Mouse (Mus musculus) gastrocnemius, adult 2 months (tissue): ENCODE measurements around the gene Aifm1. TPM values are rescaled to one million over a fixed set of nuclear protein-coding genes. Genes with fewer than 3 reads are reported as not detected.

Experiments used
- DNase-seq: peaks from one replicate; pipeline ENCODE4 v3.0.0; 2022
- H3K27ac ChIP-seq: fragments of 200-600 bp; 2 replicates; pipeline ENCODE4 v1.8.1; 2022; ENCODE audit warnings: mild to moderate bottlenecking
- H3K4me3 ChIP-seq: fragments of 200-600 bp; 2 replicates; pipeline ENCODE4 v1.8.1; 2022; ENCODE audit warnings: mild to moderate bottlenecking, moderate library complexity
- CTCF ChIP-seq: fragments of 200-600 bp; IDR thresholded peaks from 2 replicates; pipeline ENCODE4 v1.8.1; 2022; ENCODE audit warnings: antibody characterized with exemption, mild to moderate bottlenecking, moderate library complexity
- intact Hi-C: fragments of 180-260 bp; cut with DNase I; formaldehyde crosslinking; loops from one replicate; pipeline ENCODE4 v1.15.1; 2025
- total RNA-seq, 2 experiments: library from RNA; stranded (reverse); gene quantifications; 2 replicates each; pipeline ENCODE4 v1.2.3; 2021

Aifm1 gene
- total RNA-seq, 2 experiments from 2014 or later = 37.3 to 50.0 TPM

DNA sequence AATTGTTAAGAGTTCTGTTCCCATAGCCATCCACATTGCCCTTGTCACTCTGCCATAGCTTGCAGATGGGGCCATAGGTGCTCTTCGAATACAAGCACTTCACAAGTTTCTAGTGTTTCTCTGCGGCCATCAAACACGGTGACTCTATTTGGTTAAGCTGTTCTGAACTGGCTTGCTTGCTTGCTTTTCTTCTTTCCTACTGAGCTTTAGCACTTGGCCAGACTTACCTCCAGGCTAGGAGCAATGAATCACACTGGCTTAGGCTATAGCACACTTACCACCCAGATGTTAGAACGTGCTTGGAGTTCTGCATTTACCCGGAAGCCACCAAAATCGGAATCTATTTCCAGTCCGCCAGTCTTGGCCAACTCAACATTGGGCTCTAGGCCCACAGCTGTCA is 31.7 kb downstream of the Aifm1 start:
- no peak for DNase-seq

DNA sequence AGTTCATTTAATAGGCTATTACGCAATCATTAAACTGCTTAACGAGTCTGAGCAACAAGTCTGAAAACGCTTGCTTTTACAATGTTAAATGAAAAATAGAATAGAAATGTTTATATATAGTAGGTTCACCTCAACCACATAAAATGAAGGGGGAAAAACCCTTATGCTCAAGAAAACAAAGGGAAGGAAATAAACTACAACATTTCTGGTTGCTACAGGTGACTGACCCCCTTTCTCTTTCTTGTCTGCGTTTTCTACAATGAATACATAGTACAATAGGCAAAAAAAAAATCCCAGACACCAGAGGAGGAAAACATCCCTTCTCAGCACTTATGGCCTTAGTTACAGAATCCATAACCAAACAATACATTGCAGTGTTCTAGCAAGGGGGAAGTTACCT is 32.3 kb downstream of the Aifm1 start:
- intact Hi-C loops = no loop called here
- no peak for DNase-seq
- no peak for TF ChIP-seq CTCF
- H3K27ac ChIP-seq = no peak overlapping the region
- no peak overlapping the region for H3K4me3 ChIP-seq

More for the DNA sequence above, 31.7 kb downstream of the Aifm1 start:
- no peak overlapping the region for H3K4me3 ChIP-seq
- no peak overlapping the region for H3K27ac ChIP-seq
- TF ChIP-seq CTCF = no peak
- intact Hi-C loops = no loop called here

GRCm38 (mm10) chrX:48467355-48467946 is 45.9 kb downstream of the Aifm1 start:
- DNase-seq = peak; percentile 29
- TF ChIP-seq CTCF = no peak
- Histone ChIP-seq H3K27ac (peak overlapping the region; percentile 20; the same call in 1 of the 2 replicates), H3K4me3 (no peak overlapping the region)
- intact Hi-C loops = no loop called here

DNA sequence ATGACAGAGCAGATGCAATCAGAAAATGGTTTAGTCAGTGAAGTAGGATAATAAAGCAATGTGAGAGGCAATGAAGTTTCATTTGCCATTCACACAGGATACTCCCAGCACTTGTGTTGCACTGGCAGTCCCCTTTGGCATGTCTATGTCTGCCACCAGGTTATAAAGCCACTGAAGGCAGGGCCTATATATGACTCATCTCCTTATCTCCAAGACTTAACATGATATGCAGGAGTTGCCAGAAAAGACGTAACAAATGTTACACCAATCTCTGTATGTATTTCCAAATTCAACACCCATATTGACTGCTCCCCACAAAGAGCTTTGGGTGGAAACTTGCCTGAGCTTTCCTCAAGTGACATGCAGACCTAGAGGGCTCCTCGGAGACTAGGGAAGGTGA is 47.2 kb downstream of the Aifm1 start:
- H3K27ac ChIP-seq = no peak overlapping the region
- intact Hi-C loops = no loop called here
- H3K4me3 ChIP-seq = no peak overlapping the region
- DNase-seq = no peak
- no peak for TF ChIP-seq CTCF

GRCm38 (mm10) chrX:48464436-48464835 is 48.9 kb downstream of the Aifm1 start:
- intact Hi-C loops = no loop called here
- TF ChIP-seq CTCF = no peak
- H3K4me3 ChIP-seq = no peak overlapping the region

DNA sequence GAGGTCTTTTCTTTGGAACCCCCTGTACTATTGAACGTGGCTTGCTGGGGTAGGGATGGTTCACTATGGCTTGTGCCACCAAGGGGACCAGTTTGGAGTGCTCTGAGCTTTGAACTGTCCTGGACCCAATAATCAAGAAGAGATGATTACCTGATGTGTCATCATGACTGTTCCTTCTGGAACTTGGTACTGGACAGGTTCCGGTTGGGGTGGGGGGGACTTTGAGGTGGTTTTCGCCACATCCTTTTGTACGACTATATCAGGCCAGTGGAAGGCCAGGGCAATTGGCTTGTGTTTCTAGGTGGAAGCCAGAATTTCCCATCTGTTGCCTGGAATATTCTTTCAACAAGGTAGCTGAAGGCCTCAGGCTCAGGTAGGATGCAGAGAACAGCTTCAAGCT is 49.7 kb downstream of the Aifm1 start:
- Histone ChIP-seq H3K27ac (no peak overlapping the region), H3K4me3 (no peak overlapping the region)
- DNase-seq = no peak
- TF ChIP-seq CTCF = no peak
- intact Hi-C loops = loop anchor here (2.0 kb wide), 1 partner anchor 41 kb away; no protein-coding TSS in a partner anchor

More at GRCm38 (mm10) chrX:48464436-48464835, 48.9 kb downstream of the Aifm1 start:
- no peak overlapping the region for H3K27ac ChIP-seq
- DNase-seq = no peak

GRCm38 (mm10) chrX:48462754-48463507 is 50.4 kb downstream of the Aifm1 start, which contains the start of gene Elf4:
Gene Elf4, minus strand, starts transcription at chrX:48463132.
- intact Hi-C loops = loop anchor here (2.0 kb wide), 1 partner anchor 40 kb away; no protein-coding TSS in a partner anchor
- DNase-seq = peak; percentile 78
- peak within 1 kb of the TSS; percentile 66 for H3K27ac ChIP-seq
- peak within 1 kb of the TSS; percentile 71 for H3K4me3 ChIP-seq
- peak; percentile 91; the same call in 1 of the 2 replicates for TF ChIP-seq CTCF

- Histone ChIP-seq H3K27ac (peak overlapping the region; percentile 66; the same call in 1 of the 2 replicates), H3K4me3 (peak overlapping the region; percentile 71)
- intact Hi-C loops = loop anchor here (2.0 kb wide), 1 partner anchor 39 kb away; no protein-coding TSS in a partner anchor
- no peak for DNase-seq
- no peak for TF ChIP-seq CTCF
Observed at GRCm38 (mm10) chrX:48462297-48462696, 51.1 kb downstream of the Aifm1 start.

DNA sequence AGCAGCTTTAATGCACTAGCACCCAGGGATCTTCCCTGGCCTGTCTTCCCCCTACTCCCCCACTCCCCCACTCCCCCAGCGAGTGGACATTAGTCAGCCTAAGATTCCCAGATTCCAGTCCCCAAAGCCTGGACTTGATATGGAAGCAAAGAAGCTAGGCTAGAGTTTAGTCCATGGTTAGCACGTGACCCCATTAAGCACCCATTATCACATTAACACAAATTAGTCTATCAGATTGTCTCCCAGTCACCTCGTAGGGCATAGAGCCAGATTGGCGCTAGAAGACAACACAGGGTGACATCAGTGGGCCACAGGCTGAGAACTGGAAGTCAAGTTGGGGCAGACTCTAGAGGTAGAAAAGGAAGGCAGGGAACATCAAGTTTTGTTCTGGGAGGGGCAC is 52.4 kb downstream of the Aifm1 start:
- TF ChIP-seq CTCF = no peak
- intact Hi-C loops = no loop called here
- no peak overlapping the region for H3K27ac ChIP-seq
- no peak for DNase-seq
- H3K4me3 ChIP-seq = no peak overlapping the region

DNA sequence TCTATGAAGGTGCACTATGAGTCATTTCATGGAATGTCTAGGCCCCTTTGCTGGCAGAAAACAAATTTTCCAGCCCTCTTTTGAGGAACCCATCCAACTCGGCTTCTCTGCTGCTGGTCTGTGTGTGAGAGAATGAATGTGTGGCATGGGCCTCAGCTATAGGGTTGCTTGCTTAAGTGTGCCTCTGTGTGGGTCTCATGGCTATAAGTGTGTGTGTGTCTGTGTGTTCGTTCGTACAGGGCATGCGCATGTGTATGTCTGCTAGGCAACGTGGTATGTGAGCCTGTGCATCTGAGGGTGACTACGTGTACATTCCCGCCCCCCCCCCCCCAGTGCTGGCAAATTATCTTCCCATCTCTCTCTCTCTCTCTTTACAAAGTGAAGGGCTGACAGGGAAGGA is 52.9 kb downstream of the Aifm1 start:
- TF ChIP-seq CTCF = no peak
- no peak overlapping the region for H3K4me3 ChIP-seq
- no peak for DNase-seq
- H3K27ac ChIP-seq = no peak overlapping the region
- intact Hi-C loops = no loop called here

DNA sequence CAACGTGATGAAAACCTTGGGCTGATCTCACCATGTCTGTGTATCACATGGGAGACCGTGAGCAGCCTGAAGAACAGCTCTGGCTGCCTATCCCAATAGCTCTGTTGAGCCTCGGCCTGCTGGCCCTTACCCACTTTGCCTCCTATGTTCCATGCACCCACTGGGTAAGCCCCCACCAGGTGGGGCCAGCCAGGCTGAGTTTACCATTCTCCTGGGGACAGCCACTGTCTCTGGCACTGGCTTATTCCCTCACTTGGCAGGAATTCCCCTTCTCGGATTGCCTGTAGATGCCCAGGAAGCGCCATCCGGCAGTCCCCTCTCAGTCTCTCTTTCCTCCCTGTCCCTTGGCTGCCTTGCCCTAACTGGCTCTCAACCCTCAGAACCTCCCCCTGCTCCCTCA is 56.4 kb downstream of the Aifm1 start:
- H3K27ac ChIP-seq = no peak overlapping the region
- DNase-seq = no peak
- TF ChIP-seq CTCF = no peak
- intact Hi-C loops = no loop called here
- H3K4me3 ChIP-seq = no peak overlapping the region

GRCm38 (mm10) chrX:48455018-48455417 is 58.3 kb downstream of the Aifm1 start:
- peak; percentile 29 for DNase-seq
- no peak for TF ChIP-seq CTCF
- H3K27ac ChIP-seq = peak overlapping the region; percentile 87
- intact Hi-C loops = no loop called here
- H3K4me3 ChIP-seq = peak overlapping the region; percentile 77

DNA sequence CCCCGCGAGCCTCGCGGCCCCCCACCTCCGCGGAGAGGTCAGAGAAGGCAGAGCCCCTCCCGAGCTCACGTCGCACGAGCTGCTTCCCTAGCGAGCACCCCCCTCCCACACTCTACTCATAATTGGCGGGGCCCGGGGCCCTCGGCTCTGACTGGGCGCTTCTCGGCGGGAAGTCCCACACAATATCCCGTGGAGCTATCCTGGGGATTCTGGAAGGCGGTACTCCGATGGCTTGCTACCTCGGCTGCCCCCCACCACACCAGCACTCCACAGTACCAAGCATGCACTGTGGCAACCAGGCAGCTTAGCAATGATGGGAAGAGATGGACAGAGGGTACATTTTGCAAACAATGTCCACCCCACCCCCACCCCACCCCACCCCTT is 58.9 kb downstream of the Aifm1 start:
- no peak for TF ChIP-seq CTCF
- Histone ChIP-seq H3K4me3 (peak overlapping the region; percentile 77), H3K27ac (peak overlapping the region; percentile 87)
- intact Hi-C loops = no loop called here
- DNase-seq = no peak
